Mouse (Mus musculus): Measurements from ENCODE around the gene Gm49354.
"Not testable (repeated sequence)": the region's sequence is repeated elsewhere in the genome, so short reads cannot be mapped to it uniquely, and the experiment has no call there.

Gene Gm49354

DNA sequence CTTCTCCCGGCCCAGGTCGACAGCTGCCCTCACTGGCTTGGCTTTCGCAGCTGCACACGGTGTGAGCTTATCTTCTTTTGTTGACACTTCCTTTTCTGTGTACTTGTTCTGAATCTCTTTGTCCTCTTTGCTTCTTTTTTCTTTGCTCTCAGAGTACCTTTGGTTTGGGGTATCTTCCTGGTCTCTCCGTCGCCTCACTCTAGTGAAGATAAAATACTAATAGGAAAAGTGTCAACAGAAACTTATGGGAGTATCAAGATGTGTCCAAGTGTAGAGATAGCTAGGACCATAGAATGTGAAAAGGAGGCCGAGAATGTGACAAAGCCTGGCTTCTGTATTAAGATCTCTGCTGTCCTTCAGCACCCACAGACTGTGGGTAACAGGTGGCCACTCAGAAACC, at the start of gene Gm49354:
TSS of gene Gm49354 (minus strand) at position 101 of the 400 bp plus-strand sequence.
- in situ Hi-C loops (cut with MseI, MboI) = no loop called here

DNA sequence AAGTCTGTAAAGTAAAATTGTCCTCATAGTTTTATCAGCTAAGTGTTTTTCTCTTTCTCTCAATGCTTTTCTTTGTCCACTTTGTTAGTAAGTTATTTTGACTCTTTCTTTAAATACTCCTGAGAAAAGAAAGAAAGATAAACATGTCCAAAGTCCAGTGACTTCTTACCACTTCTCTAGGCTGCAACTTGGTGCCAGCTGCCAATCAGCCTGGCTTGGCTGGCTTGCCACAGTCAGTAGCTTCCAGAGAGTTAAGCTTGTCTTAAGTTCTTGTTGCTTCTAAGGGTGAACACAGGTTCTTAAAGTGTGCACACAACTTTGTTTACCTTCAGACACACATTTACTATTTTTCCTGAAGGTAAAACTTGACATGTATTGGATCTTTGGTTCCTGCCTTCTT, 43.9 kb upstream of the Gm49354 start:
- in situ Hi-C loops (cut with MseI, MboI) = no loop called here

- in situ Hi-C loops (cut with MseI, MboI) = no loop called here
These were observed 40.7 kb upstream of the Gm49354 start, which contains the start of gene Tut7 for GRCm38 (mm10) chr13:59822507-59823462. Gene Tut7 (minus strand): TSS chr13:59823147.

DNA sequence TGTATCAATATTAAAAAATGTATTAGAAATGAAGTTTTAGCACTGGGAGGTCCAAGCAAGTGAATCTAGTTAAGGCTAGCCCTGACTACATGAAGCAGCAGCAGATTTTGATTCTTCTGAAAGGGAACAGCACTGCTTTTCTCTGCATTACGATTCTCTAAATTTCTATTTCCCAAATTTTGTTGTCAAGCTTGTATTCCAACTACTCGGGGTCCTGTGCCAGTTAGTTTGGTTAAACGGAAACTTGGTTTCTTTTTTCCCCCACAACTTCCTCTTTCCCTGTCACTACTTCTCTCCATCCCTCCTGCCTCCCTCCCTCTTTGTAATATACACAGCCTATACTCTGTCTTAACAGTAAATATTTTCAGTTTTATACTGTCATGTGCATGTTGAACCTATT, 38.8 kb upstream of the Gm49354 start:
- in situ Hi-C loops (cut with MseI, MboI) = no loop called here

- in situ Hi-C loops (cut with MseI, MboI) = no loop called here
These were observed 38.1 kb upstream of the Gm49354 start for GRCm38 (mm10) chr13:59820114-59820513.

- in situ Hi-C loops (cut with MseI, MboI) = no loop called here
These were observed 35.3 kb upstream of the Gm49354 start for GRCm38 (mm10) chr13:59817352-59817751.

DNA sequence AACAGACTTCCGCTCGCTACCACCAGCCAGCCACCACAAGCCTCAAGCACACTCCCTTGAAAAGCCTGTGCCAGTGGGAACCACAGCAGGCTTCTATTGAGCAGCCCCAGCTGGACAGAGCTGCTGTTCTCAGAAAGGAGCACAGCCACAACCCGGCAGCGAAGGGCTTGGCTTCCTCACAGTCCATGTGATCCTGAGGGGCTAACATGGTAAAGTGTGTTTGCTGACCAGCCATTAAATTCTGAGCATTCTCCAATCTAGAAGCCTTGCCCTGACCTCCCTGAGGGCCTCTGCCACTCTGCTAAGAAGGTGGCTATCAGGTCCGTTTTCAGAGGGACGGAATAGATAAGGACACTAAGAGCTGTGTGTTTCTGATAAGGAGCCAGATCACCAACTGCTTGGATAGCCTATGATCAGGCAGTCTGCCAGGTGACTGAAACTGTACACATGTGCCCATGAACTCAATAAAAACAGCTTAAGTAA, 32.1 kb upstream of the Gm49354 start:
- in situ Hi-C loops (cut with MseI, MboI) = no loop called here

DNA sequence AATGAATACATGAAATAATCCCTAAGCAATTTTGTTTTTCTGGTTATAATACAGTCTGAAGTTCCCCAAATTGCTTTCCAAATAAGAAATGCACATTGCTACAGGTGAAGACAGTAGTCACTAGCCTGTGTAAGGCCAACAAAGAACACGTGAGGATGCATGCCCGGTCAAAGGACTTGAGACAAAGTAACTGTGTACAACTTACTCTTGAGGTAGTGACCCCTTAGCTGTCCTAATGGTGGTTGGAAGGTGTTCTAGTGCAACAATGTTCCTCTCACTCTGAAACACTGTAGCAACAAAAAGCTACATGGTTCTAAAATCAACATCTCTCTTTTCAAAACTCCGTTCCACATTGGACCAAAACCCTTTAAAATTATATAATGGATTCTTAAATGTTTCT, 29.5 kb upstream of the Gm49354 start:
- in situ Hi-C loops (cut with MseI, MboI) = no loop called here

DNA sequence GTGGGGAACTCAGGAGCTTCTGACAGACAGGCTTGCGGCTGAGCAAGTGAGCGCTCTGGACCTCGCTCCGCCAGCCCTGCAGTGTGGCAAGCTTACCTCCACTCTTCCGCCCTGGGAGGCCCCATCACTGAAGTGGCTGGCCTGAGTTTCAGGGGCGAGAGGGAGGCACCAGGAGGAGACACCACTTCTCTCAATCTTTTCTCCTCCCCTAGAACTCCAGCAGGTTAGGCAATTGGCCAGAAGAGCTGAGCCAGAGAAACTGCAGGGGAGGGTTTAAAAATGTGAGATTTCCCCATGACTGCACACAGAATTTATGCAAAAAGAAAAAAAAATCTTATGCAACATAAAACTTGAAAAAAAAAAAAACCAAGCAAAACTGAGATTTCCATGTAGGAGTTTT, 19.0 kb upstream of the Gm49354 start:
- in situ Hi-C loops (cut with MseI, MboI) = no loop called here

DNA sequence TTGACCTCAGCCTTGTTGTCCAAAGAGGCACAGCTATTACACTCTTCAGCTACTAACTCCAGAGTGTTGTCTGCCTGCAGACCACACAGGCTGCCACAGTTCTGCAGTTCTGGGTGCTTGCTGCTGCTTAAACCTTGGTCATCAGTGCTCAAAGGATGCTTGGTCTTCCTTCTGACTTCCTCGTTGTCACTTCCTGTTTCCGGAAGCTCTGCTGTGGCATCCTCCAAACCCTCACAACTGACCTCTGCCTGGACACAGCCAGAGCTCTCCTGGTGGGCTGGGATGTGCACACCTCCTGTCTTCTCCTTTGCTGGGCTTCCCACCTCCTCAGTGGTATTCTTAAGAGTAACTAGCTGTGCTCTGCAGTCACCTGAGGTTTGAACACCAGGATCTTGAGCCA, 18.0 kb upstream of the Gm49354 start:
- in situ Hi-C loops (cut with MseI, MboI) = no loop called here

- in situ Hi-C loops (cut with MseI, MboI) = no loop called here
These were observed 16.3 kb upstream of the Gm49354 start for GRCm38 (mm10) chr13:59798306-59798705.

DNA sequence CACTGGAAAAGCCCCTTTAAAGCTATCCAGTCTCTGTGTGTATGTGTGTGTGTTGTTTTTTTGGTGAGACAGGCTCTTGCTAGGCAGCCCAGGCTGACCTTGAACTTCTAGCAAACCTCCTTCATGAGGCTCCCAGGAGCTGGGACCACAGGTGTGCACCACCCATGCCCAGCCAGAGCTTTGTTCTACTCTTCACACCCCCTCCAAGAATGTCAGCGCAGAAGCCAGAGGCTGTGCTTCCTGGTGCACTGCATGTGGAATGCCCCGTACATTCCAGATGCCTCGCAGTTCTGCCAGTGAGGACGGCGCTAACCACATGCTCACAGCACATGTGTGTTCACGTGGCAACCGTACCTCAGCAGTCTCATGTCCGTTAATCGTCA, 14.4 kb upstream of the Gm49354 start:
- in situ Hi-C loops (cut with MseI, MboI) = no loop called here

- in situ Hi-C loops (cut with MseI, MboI) = no loop called here
These were observed 13.9 kb upstream of the Gm49354 start for GRCm38 (mm10) chr13:59795807-59796465.

DNA sequence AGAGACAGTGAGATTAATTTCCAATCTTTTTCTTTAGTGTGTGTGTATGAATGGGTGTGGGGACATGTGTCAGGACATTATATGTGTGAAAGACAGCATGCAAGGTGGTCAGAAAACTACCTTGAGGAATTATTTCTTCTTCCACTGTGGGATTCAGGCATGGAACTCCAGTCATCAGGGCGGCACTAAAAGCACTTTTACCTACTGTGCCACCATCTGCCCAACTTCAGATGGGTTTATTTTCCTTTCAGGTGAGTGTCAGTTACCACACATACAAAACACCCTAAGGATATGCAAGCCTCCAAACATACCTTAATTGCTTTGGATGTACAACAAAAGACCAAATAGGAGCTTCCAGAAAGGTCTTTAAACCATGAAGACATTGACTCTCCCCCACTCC, 12.7 kb upstream of the Gm49354 start:
- in situ Hi-C loops (cut with MseI, MboI) = no loop called here

- in situ Hi-C loops (cut with MseI, MboI) = not testable (repeated sequence)
These were observed 2.2 kb downstream of the Gm49354 start for GRCm38 (mm10) chr13:59779744-59780264.

- in situ Hi-C loops (cut with MseI, MboI) = no loop called here
These were observed 2.8 kb downstream of the Gm49354 start for GRCm38 (mm10) chr13:59779213-59779612.

DNA sequence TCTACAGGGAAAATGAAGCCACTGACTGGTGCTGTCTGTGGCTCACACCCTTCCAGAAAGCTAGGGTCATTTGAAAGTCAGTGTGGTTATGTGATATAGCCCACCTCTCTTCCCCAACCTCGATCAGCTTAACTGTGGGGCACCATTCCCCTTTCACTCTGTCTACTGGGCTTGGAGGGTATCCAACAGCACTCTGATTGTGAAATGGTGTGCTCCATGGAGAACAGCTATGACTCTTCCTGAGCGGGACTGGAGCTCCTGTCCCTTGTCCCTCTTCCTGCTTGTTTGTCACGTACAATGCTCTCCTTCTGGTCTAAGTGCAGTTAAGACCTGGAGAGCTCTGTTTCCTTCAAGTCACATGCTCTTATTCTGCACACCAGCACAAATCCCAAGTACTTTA, 6.9 kb downstream of the Gm49354 start:
- in situ Hi-C loops (cut with MseI, MboI) = no loop called here

DNA sequence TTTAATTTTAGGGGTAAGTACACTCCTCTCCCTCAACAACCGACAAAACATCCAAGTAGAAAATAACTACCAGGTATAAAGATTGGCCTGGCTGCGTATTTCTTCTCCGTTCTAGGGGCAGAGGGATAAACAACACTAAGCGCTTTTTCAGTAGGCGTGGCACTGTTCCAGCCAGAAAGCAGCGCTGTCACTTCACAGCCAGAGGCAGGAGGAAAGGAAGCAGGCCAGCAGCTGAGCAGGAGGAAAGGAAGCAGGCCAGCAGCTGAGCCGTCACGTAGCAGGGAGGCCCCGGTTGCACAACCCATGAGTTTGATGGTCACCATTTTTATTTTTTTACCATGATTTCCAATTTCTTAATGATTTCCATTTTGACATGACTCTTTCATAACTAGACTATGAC, 10.8 kb downstream of the Gm49354 start:
- in situ Hi-C loops (cut with MseI, MboI) = no loop called here

- in situ Hi-C loops (cut with MseI, MboI) = no loop called here
These were observed 11.2 kb downstream of the Gm49354 start for GRCm38 (mm10) chr13:59770847-59771246.

GRCm38 (mm10) chr13:59770164-59770562, 11.9 kb downstream of the Gm49354 start:
- in situ Hi-C loops (cut with MseI, MboI) = no loop called here

DNA sequence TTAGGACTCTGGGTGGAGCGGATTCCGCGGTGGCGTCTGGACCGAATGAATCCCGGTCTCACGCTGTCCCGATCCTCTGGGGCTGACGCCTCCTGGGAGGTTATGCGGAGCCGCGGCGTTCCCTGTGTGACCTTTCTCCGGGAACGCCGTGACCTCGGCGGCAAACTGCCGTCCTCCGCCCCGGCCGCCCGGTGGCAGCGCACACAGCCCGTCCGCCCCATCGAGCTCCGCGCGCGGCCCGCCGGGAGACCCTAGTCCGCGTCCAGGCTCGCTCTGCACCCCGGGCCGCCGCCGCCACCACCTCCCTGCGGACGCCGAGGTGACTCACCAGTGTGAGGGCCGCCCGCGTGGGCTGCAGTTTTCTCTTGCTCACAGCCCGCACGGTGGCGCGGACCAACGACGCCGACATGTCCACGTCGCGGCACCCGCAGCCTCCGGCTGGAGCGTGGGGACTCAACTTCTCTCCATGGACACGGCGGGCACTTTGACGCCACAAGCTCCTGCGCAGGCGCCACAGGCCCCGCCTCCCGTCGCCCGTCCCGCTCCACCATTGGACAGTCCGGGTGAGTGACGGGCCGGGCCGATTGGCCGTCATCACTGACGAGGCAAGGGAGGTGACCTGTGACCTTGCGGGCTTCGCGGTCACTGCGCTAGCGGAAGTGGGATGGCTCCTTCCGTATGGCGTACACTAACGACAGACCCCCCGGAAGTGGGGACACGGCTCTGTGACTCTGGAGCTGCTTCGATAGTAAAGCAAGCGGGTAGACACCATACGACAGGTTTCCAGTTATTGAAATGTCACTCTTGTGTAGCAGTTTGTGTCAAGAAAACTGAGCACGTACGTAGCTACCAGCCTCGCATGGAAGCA, 12.5 kb downstream of the Gm49354 start, which contains the start of gene Isca1:
TSS of gene Isca1 (minus strand) at position 515 of the 868 bp plus-strand sequence.
- in situ Hi-C loops (cut with MseI, MboI) = no loop called here
